Mouse (Mus musculus) kidney, postnatal 0 days (tissue): ENCODE measurements around the gene Crtc3. TPM values are rescaled to one million over a fixed set of nuclear protein-coding genes. Genes with fewer than 3 reads are reported as not detected.
A peak's percentile ranks its signal among the peaks of the same experiment; 100 is the strongest.

Experiments
- ATAC-seq: fragments of 200-750 bp; cut with Nextera tagmentation; replicated peaks from 2 replicates; pipeline ENCODE4 v1.8.0; 2017; ENCODE audit warnings: low read depth, moderate number of reproducible peaks, moderate TSS enrichment, moderate library complexity; ENCODE audit not compliant: low FRiP score
- DNase-seq: peaks from one replicate; pipeline ENCODE4 v3.0.0-alpha.2; 2016; ENCODE audit warnings: low spot score
- H3K27ac ChIP-seq: fragments of 300-500 bp; sonication (generic); 2 replicates; pipeline ENCODE4 v1.5.1; 2014; ENCODE audit warnings: mild to moderate bottlenecking
- H3K27me3 ChIP-seq: fragments of 300-500 bp; sonication (generic); 2 replicates; pipeline ENCODE4 v1.6.1; 2014; ENCODE audit warnings: low read length, mixed read lengths; ENCODE audit not compliant: insufficient read depth
- H3K36me3 ChIP-seq: fragments of 300-500 bp; sonication (generic); 2 replicates; pipeline ENCODE4 v1.6.1; 2014; ENCODE audit warnings: low read length, mixed read lengths; ENCODE audit not compliant: insufficient read depth
- H3K4me1 ChIP-seq: fragments of 300-500 bp; sonication (generic); replicated peaks from 2 replicates; pipeline ENCODE4 v1.6.1; 2014; ENCODE audit warnings: antibody characterized with exemption, low read length, mixed read lengths; ENCODE audit not compliant: insufficient read depth
- H3K4me2 ChIP-seq: fragments of 300-500 bp; sonication (generic); 2 replicates; pipeline ENCODE4 v1.6.1; 2014; ENCODE audit warnings: mild to moderate bottlenecking, low read length, moderate library complexity, mixed read lengths
- H3K4me3 ChIP-seq: fragments of 300-500 bp; sonication (generic); replicated peaks from 2 replicates; pipeline ENCODE4 v1.5.1; 2014; ENCODE audit warnings: low read depth, low read length
- H3K9ac ChIP-seq: fragments of 300-500 bp; sonication (generic); 2 replicates; pipeline ENCODE4 v1.6.1; 2014; ENCODE audit warnings: low read depth, low read length
- H3K9me3 ChIP-seq: fragments of 300-500 bp; sonication (generic); replicated peaks from 2 replicates; pipeline ENCODE4 v1.6.1; 2016; ENCODE audit warnings: low read length, inconsistent platforms, mixed read lengths
- CTCF ChIP-seq: IDR thresholded peaks from 2 replicates; pipeline ENCODE4 v1.5.1; 2016; ENCODE audit warnings: antibody characterized with exemption, low read depth, mild to moderate bottlenecking, moderate library complexity
- WGBS: fragments of 180-500 bp; shearing (Covaris S2); extraction: QIAGEN DNeasy Blood & Tissue Kit; methylation state at CpG from one replicate; pipeline ENCODE4 v1.1.7; 2014; 5-methylcytosine and 5-hydroxymethylcytosine counted together
- polyA plus RNA-seq: library from polyadenylated mRNA; unstranded; fragments of >200 nt; fragmentation: Nextera tagmentation; extraction: Ambion mirVana; gene quantifications from 2 replicates; pipeline ENCODE4 v1.2.1, GENCODE M21; 2015

The Crtc3 gene
- polyA plus RNA-seq, 1 experiment from 2014 or later = 18.5 TPM

GRCm38 (mm10) chr7:80718471-80718870, 29.8 kb upstream of the Crtc3 start:
- H3K4me2 ChIP-seq = no peak overlapping the region
- H3K9ac ChIP-seq = no peak overlapping the region
- H3K9me3 ChIP-seq = no peaks in the 10 kb centered on the region
- no peak overlapping the region for H3K27ac ChIP-seq
- ATAC-seq (no peak), DNase-seq (no peak)
- H3K27me3 ChIP-seq = no peaks in the 10 kb centered on the region
- H3K4me3 ChIP-seq = no peak overlapping the region
- no peak for TF ChIP-seq CTCF
- WGBS = 82% methylated on average over 8 of the region's 8 CpGs
- H3K4me1 ChIP-seq = no peaks in the 10 kb centered on the region
- peaks cover 64% of the 10 kb centered on the region for H3K36me3 ChIP-seq

- Histone ChIP-seq H3K27me3 (no peaks in the 10 kb centered on the region), H3K9me3 (no peaks in the 10 kb centered on the region), H3K4me2 (no peak overlapping the region), H3K36me3 (peaks cover 52% of the 10 kb centered on the region), H3K27ac (no peak overlapping the region), H3K4me1 (no peaks in the 10 kb centered on the region), H3K9ac (no peak overlapping the region), H3K4me3 (no peak overlapping the region)
- DNase-seq (no peak), ATAC-seq (no peak)
- 86% methylated on average over 9 of the region's 9 CpGs for WGBS
- no peak for TF ChIP-seq CTCF
Measured at GRCm38 (mm10) chr7:80716758-80717157, 28.1 kb upstream of the Crtc3 start.

- Histone ChIP-seq H3K4me2 (no peak overlapping the region), H3K9ac (no peak overlapping the region), H3K4me1 (no peaks in the 10 kb centered on the region), H3K36me3 (peaks cover 39% of the 10 kb centered on the region), H3K9me3 (no peaks in the 10 kb centered on the region), H3K27me3 (no peaks in the 10 kb centered on the region), H3K27ac (no peak overlapping the region), H3K4me3 (no peak overlapping the region)
- ATAC-seq (no peak; the same call in 1 of the 2 replicates), DNase-seq (no peak)
- TF ChIP-seq CTCF = no peak
- 69% methylated on average over 7 of the region's 7 CpGs for WGBS
Measured at GRCm38 (mm10) chr7:80715306-80715705, 26.6 kb upstream of the Crtc3 start.

- WGBS = 39% methylated on average over 8 of the region's 8 CpGs
- no peak for TF ChIP-seq CTCF
- H3K36me3 ChIP-seq = peaks cover 14% of the 10 kb centered on the region
- H3K4me2 ChIP-seq = no peak overlapping the region
- H3K4me1 ChIP-seq = no peaks in the 10 kb centered on the region
- H3K9ac ChIP-seq = no peak overlapping the region
- peak; percentile 48 for DNase-seq
- no peaks in the 10 kb centered on the region for H3K27me3 ChIP-seq
- no peaks in the 10 kb centered on the region for H3K9me3 ChIP-seq
- no peak overlapping the region for H3K27ac ChIP-seq
- H3K4me3 ChIP-seq = no peak overlapping the region
- no peak for ATAC-seq
Measured at GRCm38 (mm10) chr7:80711496-80711895, 22.8 kb upstream of the Crtc3 start.

- 97% methylated on average over 7 of the region's 7 CpGs for WGBS
- Histone ChIP-seq H3K4me2 (no peak overlapping the region), H3K9ac (no peak overlapping the region), H3K4me3 (no peak overlapping the region), H3K9me3 (no peaks in the 10 kb centered on the region), H3K4me1 (no peaks in the 10 kb centered on the region), H3K36me3 (peaks cover 9% of the 10 kb centered on the region), H3K27me3 (no peaks in the 10 kb centered on the region), H3K27ac (no peak overlapping the region)
- ATAC-seq (0 out of 2 replicates have a peak, but pooled peaks have one; percentile 21), DNase-seq (no peak)
- no peak for TF ChIP-seq CTCF
Measured at GRCm38 (mm10) chr7:80710333-80710732, 21.7 kb upstream of the Crtc3 start.

- Histone ChIP-seq H3K4me1 (no peaks in the 10 kb centered on the region), H3K9me3 (no peaks in the 10 kb centered on the region), H3K36me3 (no peaks in the 10 kb centered on the region), H3K9ac (no peak overlapping the region), H3K4me3 (no peak overlapping the region), H3K27me3 (no peaks in the 10 kb centered on the region), H3K27ac (no peak overlapping the region), H3K4me2 (no peak overlapping the region)
- TF ChIP-seq CTCF = no peak
- 77% methylated on average over 4 of the region's 4 CpGs for WGBS
- DNase-seq (no peak), ATAC-seq (no peak)
Measured at GRCm38 (mm10) chr7:80704066-80704465, 15.4 kb upstream of the Crtc3 start.

GRCm38 (mm10) chr7:80702510-80702909, 13.8 kb upstream of the Crtc3 start:
- Histone ChIP-seq H3K36me3 (no peaks in the 10 kb centered on the region), H3K4me1 (no peaks in the 10 kb centered on the region), H3K27me3 (no peaks in the 10 kb centered on the region), H3K4me3 (no peak overlapping the region), H3K9me3 (no peaks in the 10 kb centered on the region), H3K9ac (no peak overlapping the region), H3K27ac (no peak overlapping the region), H3K4me2 (no peak overlapping the region)
- DNase-seq = no peak
- no peak for ATAC-seq
- TF ChIP-seq CTCF = no peak
- WGBS = 68% methylated on average over 6 of the region's 6 CpGs
